Mouse (Mus musculus): ENCODE measurements around the gene Triap1.

GRCm38 (mm10) chr5:115326256-115326831, 14.7 kb upstream of the Triap1 start:
- TF ChIP-seq FLI1 (IDR thresholded peaks at IDR 0.05; ENCODE audit: low read length) = no peak
- no peak for TF ChIP-seq GATA1 (IDR thresholded peaks at IDR 0.05; ENCODE audit: borderline replicate concordance, low read length)

Measured in megakaryocyte, embryonic 14.5 days (primary cell).